Mouse (Mus musculus) granulocyte monocyte progenitor cell, adult 5-6 weeks (primary cell): ENCODE data around the gene Arl4c. TPM values are rescaled to one million over a fixed set of nuclear protein-coding genes. Genes with fewer than 3 reads are reported as not detected.

Source experiments
- ATAC-seq: replicated peaks from 2 replicates; pipeline ENCODE4 v1.8.0; 2016; ENCODE audit warnings: mild to moderate bottlenecking, moderate TSS enrichment, inconsistent platforms; ENCODE audit not compliant: poor library complexity, severe bottlenecking
- total RNA-seq, 2 experiments: library from RNA; stranded (forward) in 1 of 2; stranded (reverse) in 1 of 2; fragments of 200-712, 200-1000 nt in 1 of 2; fragments of >200 nt in 1 of 2; fragmentation: Nextera tagmentation in 1 of 2; gene quantifications; 2 replicates each; pipeline ENCODE4 v1.2.3; 2014 to 2017

The Arl4c gene
- total RNA-seq, 2 experiments from 2014 or later = 3.6 to 3.7 TPM

DNA sequence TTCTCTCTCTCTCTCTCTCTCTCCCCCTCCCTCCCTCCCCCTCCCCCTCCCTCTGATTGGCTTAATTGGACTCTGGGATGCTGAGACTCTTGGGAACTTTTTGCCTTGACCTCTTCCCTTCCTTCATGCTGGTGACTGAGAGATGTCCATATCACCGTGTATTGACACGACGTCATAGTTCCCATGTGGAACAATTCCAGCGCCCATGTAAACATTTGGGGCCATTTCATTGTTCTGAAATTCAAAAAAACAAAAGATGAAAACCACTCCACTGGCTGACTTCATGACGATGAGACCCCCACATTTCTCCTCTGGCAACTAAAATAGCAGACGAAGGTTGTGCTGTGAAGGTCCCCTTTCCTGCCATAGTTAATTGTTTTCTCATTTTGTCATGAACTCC, 69.2 kb downstream of the Arl4c start:
- no peak for ATAC-seq

DNA sequence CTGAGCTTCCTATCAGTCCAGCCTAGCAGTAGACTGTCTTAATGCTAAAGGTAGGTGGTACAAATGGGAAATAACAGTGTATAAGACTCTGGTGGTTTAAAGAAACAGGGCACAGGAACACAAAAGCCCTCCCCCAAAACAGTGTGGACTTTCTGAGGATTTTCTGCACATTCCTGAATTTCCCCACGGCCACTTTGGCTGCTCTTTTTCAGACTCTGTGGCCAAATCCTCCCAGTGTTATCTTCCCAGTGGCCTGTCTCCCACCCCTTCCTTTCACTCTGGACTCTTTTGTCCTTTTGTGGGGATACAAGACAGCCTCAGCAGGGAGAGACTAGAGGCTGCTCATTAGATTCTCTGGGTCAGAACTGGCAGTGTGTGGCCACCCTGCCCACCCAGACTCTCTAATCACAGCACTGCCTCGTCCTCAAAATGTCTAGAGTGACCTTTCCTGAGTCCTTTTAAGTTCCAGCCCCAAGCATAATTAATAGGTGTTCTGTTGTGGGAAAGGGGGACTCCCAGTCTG, 72.0 kb downstream of the Arl4c start:
- ATAC-seq = no peak

- no peak for ATAC-seq
Observed at GRCm38 (mm10) chr1:88625190-88625589, 76.8 kb downstream of the Arl4c start.

DNA sequence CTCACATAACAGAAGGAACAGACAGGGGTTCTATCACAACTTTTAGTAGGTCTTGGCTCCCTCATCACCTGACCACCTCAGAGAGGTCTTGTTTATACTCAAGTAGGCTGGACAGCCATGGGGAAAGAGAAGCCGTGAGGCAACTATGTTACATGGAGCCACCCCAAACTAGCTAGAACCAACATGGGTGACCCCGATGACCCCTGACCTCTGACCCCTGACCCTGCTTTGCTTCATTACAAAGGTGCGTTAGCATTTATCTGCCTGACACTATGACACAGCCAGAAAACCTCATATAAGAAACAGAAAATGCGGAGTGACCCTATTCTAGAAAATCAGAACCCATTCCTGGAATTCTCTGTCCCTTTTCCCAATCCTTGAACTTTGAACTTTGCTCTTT, 77.6 kb downstream of the Arl4c start:
- ATAC-seq = no peak

DNA sequence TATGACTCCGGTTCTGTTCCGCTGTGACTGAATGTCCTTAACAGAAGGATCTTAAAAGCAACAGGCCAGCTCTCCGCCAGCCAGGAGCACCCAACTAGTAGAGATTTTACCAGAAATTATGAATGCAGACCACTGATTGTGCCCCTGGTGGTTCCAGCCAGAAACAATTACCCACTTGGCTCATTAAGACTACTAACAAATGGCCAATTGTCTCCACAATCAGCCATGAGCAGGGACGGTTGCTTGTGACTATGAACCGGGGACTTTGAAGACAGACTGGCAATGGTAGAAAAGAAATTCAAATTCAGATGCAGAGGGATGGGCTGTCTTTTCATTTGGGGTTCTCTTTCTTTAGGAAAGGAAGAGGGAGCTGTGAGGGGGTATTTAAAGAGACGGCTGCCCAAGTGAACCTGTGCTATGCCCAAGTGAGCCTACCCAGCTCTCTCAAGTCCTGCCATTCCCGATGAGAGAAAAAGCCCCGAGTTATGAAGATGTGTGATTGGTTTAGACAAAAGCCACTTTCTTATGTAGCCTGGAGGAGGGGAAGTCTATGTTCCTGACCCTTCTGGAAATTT, 78.4 kb downstream of the Arl4c start:
- no peak for ATAC-seq

Other genes with a start within 250 kb of the Arl4c start
- 2.4 and 3.1 TPM in 2 replicates for gene Glrp1, start 192.2 kb downstream of the Arl4c start, total RNA-seq (2014; fragmentation: Nextera tagmentation)
- gene Glrp1, start 192.2 kb downstream of the Arl4c start, total RNA-seq (2017) = 0.77 and 3.8 TPM in 2 replicates